Mouse (Mus musculus) stomach, postnatal 0 days (tissue): ENCODE data around the gene Dgat2.

Experiments used
- CTCF ChIP-seq: IDR thresholded peaks from 2 replicates; pipeline ENCODE4 v1.5.1; 2016; ENCODE audit warnings: antibody characterized with exemption, low read depth, mild to moderate bottlenecking, moderate library complexity
- EP300 ChIP-seq: optimal IDR thresholded peaks from 2 replicates; pipeline ENCODE3; 2016; ENCODE audit warnings: antibody characterized with exemption

DNA sequence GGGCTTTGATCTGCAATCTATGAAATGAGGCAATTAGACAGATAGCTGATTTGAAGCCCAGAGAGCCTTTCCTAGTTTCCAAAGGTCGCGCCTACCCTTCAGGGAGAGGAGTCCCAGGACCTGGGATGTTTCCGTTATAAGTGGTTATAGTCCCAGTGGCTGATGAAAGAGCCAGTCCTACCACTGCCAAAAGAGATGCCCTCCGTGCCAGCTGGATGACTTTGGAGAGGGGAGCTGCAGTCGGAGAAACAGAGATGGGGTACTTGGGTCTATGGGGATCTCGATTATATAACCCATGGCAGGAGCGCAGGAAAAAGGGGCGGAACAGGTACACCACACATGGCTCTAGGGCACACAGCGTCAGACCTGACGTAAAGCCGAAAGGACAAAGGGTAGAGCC lies 20.6 kb downstream of the Dgat2 start:
- TF ChIP-seq EP300: no peak
- TF ChIP-seq CTCF: no peak
